Mouse (Mus musculus) bone marrow macrophage, adult 2 months (primary cell): ENCODE data around the gene 1700030K09Rik. TPM values are rescaled to one million over a fixed set of nuclear protein-coding genes. Genes with fewer than 3 reads are reported as not detected.

Experiments used
- H3K27ac ChIP-seq: 2 replicates; pipeline ENCODE4 v1.5.1; 2012; ENCODE audit warnings: low read depth, low read length; ENCODE audit not compliant: insufficient read depth
- H3K4me1 ChIP-seq: 2 replicates; pipeline ENCODE4 v1.6.1; 2012; ENCODE audit warnings: low read length; ENCODE audit not compliant: control insufficient read depth, insufficient read depth
- H3K4me3 ChIP-seq: 2 replicates; pipeline ENCODE4 v1.5.1; 2012; ENCODE audit warnings: mild to moderate bottlenecking, low read length, moderate library complexity; ENCODE audit not compliant: insufficient read depth
- CTCF ChIP-seq: IDR thresholded peaks from 2 replicates; pipeline ENCODE4 v1.5.1; 2012; ENCODE audit warnings: low read depth, mild to moderate bottlenecking, low read length, moderate library complexity
- POLR2A ChIP-seq: IDR thresholded peaks from 2 replicates; pipeline ENCODE4 v1.6.1; 2012; ENCODE audit warnings: mild to moderate bottlenecking, low read depth, low read length, borderline replicate concordance
- polyA plus RNA-seq: library from polyadenylated mRNA; stranded (reverse); fragments of >200 nt; gene quantifications from 2 replicates; pipeline ENCODE4 v1.2.4, GENCODE M21; 2012; ENCODE audit not compliant: missing spikeins, insufficient read depth, insufficient read length

The 1700030K09Rik gene
- polyA plus RNA-seq, 1 experiment: 6.2 TPM

- Histone ChIP-seq H3K4me3 (no peak overlapping the region), H3K27ac (no peak overlapping the region), H3K4me1 (peaks cover 10% of the 10 kb centered on the region)
- TF ChIP-seq CTCF (no peak), POLR2A (no peak)
Observed at GRCm38 (mm10) chr8:72504137-72504536, 60.5 kb downstream of the 1700030K09Rik start.

DNA sequence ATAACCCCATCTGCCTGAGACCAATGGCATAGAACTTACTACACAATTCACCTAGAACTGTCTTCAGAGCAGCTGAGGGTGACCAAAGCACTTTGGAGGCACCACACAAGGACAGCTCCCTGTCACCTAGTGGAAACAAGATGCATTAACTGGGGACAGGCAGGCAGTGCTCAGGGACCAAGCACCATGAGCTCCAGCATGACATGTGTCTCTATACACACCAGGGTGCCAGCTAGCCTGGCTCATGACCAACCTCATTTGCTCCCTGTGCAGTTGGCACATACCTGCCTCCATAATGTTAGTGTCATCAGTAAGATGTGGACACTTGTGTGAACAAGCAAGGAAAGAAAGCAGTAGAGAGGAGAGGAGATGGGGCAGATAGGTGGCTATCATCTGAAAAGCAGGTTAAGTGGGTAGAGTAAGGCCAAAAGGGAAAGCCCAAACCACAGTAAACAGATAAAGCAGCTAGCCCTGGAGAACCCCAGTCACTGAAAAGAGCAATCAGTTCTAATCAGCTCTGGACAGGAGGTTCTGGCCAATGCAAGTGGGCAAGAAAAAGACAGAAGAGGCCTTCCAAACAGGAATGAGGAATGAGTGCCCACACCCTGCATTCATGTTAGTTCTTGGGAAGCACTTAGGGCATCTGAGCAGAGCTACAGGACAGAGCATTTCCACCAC, 61.1 kb downstream of the 1700030K09Rik start:
- H3K27ac ChIP-seq: no peak overlapping the region
- peaks cover 16% of the 10 kb centered on the region for H3K4me1 ChIP-seq
- H3K4me3 ChIP-seq: no peak overlapping the region
- TF ChIP-seq CTCF: no peak
- TF ChIP-seq POLR2A: no peak

DNA sequence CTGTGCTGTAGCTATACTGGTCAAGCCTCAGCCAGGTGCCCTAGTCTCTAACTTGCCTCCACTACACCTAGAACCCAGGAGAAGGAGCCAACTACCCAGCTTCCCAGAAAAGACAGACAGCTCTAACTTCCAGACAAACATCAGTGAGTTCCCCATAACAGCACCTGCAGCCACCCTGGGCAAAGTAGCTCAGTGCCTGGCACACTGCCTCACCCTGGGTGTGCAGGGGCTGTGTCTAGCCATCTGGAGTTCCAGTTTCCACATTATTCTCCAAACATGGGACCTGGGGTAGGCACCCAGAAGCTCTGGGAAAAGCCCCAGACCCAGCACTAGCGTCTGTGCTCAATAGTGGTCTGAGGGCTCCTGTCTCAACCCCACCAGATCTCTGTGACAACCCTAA, 63.8 kb downstream of the 1700030K09Rik start:
- TF ChIP-seq POLR2A (no peak), CTCF (no peak)
- H3K27ac ChIP-seq: no peak overlapping the region
- no peak overlapping the region for H3K4me3 ChIP-seq
- H3K4me1 ChIP-seq: peaks cover 17% of the 10 kb centered on the region

Other genes starting within 250 kb of the 1700030K09Rik start
- 0.54 TPM in 1 of 2 replicates, not detected in the other for gene Cib3, start 231.0 kb upstream of the 1700030K09Rik start, polyA plus RNA-seq
- not detected in 2 replicates for gene Gm11034, start 230.2 kb upstream of the 1700030K09Rik start, polyA plus RNA-seq
- 56.6 and 58.3 TPM in 2 replicates for gene Fam32a, start 224.2 kb upstream of the 1700030K09Rik start, polyA plus RNA-seq
- 51.4 and 60.2 TPM in 2 replicates for gene Ap1m1, start 203.9 kb upstream of the 1700030K09Rik start, polyA plus RNA-seq
- 6.7 TPM in 1 of 2 replicates, not detected in the other for gene Gm10282, start 138.6 kb upstream of the 1700030K09Rik start, polyA plus RNA-seq
- gene Klf2, start 124.8 kb upstream of the 1700030K09Rik start, polyA plus RNA-seq: 34.3 and 37.1 TPM in 2 replicates
- 64.0 and 65.1 TPM in 2 replicates for gene Eps15l1, start 22.4 kb upstream of the 1700030K09Rik start, polyA plus RNA-seq
- gene Calr3, start within 50 bp of the 1700030K09Rik start, polyA plus RNA-seq: 0.52 and 0.79 TPM in 2 replicates
- gene Cherp, start 31.3 kb downstream of the 1700030K09Rik start, polyA plus RNA-seq: 43.8 and 48.8 TPM in 2 replicates
- gene Slc35e1, start 48.7 kb downstream of the 1700030K09Rik start, polyA plus RNA-seq: 28.8 and 34.5 TPM in 2 replicates
- 7.5 and 7.8 TPM in 2 replicates for gene Med26, start 104.4 kb downstream of the 1700030K09Rik start, polyA plus RNA-seq
- gene Smim7, start 127.2 kb downstream of the 1700030K09Rik start, polyA plus RNA-seq: 68.6 and 71.9 TPM in 2 replicates
- 8.5 and 9.5 TPM in 2 replicates for gene Tmem38a, start 128.2 kb downstream of the 1700030K09Rik start, polyA plus RNA-seq
- gene Nwd1, start 202.8 kb downstream of the 1700030K09Rik start, polyA plus RNA-seq: 0.08 and 0.11 TPM in 2 replicates